In genomic region chr2:30966826-30967225, GRCm38 (mm10) we compare ENCODE assay signal across 8 mouse cellular contexts. TPM values are rescaled to one million over a fixed set of nuclear protein-coding genes. Genes with fewer than 3 reads are reported as not detected.
DNase-seq lines count a peak whose midpoint lies in the region; ATAC-seq lines count a peak whose summit lies in the region.

No protein-coding gene starts in this region.

- no peak for DNase-seq in lung, adult 18-20 months
- peak; percentile 43 for DNase-seq in naive thymus-derived CD4-positive, alpha-beta T cell, adult 2 months (ENCODE audit: low read depth)
- DNase-seq in urinary bladder, postnatal 14 days (ENCODE audit: low spot score), result no peak
- no peak for DNase-seq in cerebellum, postnatal 25 days
- no peak for DNase-seq in thymus, postnatal 14 days

- H3K36me3 ChIP-seq in lung, embryonic 16.5 days (ENCODE audit: control insufficient read depth, insufficient read depth, low read length), result peaks cover 24% of the 10 kb centered on the region
- peaks cover 45% of the 10 kb centered on the region for H3K36me3 ChIP-seq in embryonic facial prominence, embryonic 12.5 days
- H3K36me3 ChIP-seq in intestine, embryonic 16.5 days (ENCODE audit: control insufficient read depth, insufficient read depth, low read length), result peaks cover 10% of the 10 kb centered on the region; the same call in 1 of the 2 replicates

- peak overlapping the region; percentile 98 for H3K9ac ChIP-seq in lung, embryonic 16.5 days (ENCODE audit: low read length)
- peak overlapping the region; percentile 88 for H3K9ac ChIP-seq in embryonic facial prominence, embryonic 12.5 days
- peak overlapping the region; percentile 98 for H3K9ac ChIP-seq in intestine, embryonic 16.5 days (ENCODE audit: low read depth, low read length)

- H3K4me1 ChIP-seq in lung, embryonic 16.5 days (replicated peaks; ENCODE audit: control insufficient read depth, insufficient read depth, low read length), result peaks cover 11% of the 10 kb centered on the region
- H3K4me1 ChIP-seq in embryonic facial prominence, embryonic 12.5 days, result peaks cover 14% of the 10 kb centered on the region
- H3K4me1 ChIP-seq in intestine, embryonic 16.5 days (ENCODE audit: control insufficient read depth, insufficient read depth, low read length), result peaks cover 11% of the 10 kb centered on the region

- ATAC-seq in lung, embryonic 16.5 days (ENCODE audit: low read depth), result no peak
- ATAC-seq in embryonic facial prominence, embryonic 12.5 days (ENCODE audit: insufficient number of reproducible peaks, insufficient read depth, low FRiP score, low TSS enrichment), result no peak
- ATAC-seq in intestine, embryonic 16.5 days, result no peak

- peak overlapping the region; percentile 94 for H3K4me2 ChIP-seq in lung, embryonic 16.5 days (ENCODE audit: low read depth, low read length)
- H3K4me2 ChIP-seq in embryonic facial prominence, embryonic 12.5 days (replicated peaks), result peak overlapping the region; percentile 75
- peak overlapping the region; percentile 88 for H3K4me2 ChIP-seq in intestine, embryonic 16.5 days (ENCODE audit: low read depth, low read length)

- no peak overlapping the region for H3K27ac ChIP-seq in lung, embryonic 16.5 days (ENCODE audit: low read length)
- no peak overlapping the region for H3K27ac ChIP-seq in embryonic facial prominence, embryonic 12.5 days
- H3K27ac ChIP-seq in intestine, embryonic 16.5 days (ENCODE audit: low read length), result peak overlapping the region; percentile 84; the same call in 1 of the 2 replicates

- peak overlapping the region; percentile 100 for H3K4me3 ChIP-seq in lung, embryonic 16.5 days (ENCODE audit: low read length)
- peak overlapping the region; percentile 95 for H3K4me3 ChIP-seq in embryonic facial prominence, embryonic 12.5 days
- H3K4me3 ChIP-seq in intestine, embryonic 16.5 days (ENCODE audit: low read length), result peak overlapping the region; percentile 100

- no peaks in the 10 kb centered on the region for H3K27me3 ChIP-seq in lung, embryonic 16.5 days (ENCODE audit: control insufficient read depth, insufficient read depth, low read depth, low read length)
- no peaks in the 10 kb centered on the region for H3K27me3 ChIP-seq in embryonic facial prominence, embryonic 12.5 days
- H3K27me3 ChIP-seq in intestine, embryonic 16.5 days (replicated peaks; ENCODE audit: control insufficient read depth, insufficient read depth, low read length), result no peaks in the 10 kb centered on the region

- WGBS in lung, embryonic 16.5 days, result 10% methylated on average over 16 of the region's 16 CpGs
- 22% methylated on average over 16 of the region's 16 CpGs for WGBS in embryonic facial prominence, embryonic 12.5 days
- WGBS in intestine, embryonic 16.5 days, result 13% methylated on average over 16 of the region's 16 CpGs

- H3K9me3 ChIP-seq in lung, embryonic 16.5 days (ENCODE audit: control insufficient read depth, low read length), result no peaks in the 10 kb centered on the region
- no peaks in the 10 kb centered on the region for H3K9me3 ChIP-seq in embryonic facial prominence, embryonic 12.5 days
- no peaks in the 10 kb centered on the region for H3K9me3 ChIP-seq in intestine, embryonic 16.5 days (ENCODE audit: control insufficient read depth, low read length)

RNA-seq across cellular contexts. Expression of gene Tor1a, which starts 0.9 kb away (rescaled TPM):
- 72.8 and 77.1 TPM in 2 replicates for polyA plus RNA-seq in lung, embryonic 16.5 days (2015; fragmentation: Nextera tagmentation; extraction: Ambion mirVana)
- polyA plus RNA-seq in embryonic facial prominence, embryonic 12.5 days (2016; fragmentation: Nextera tagmentation; extraction: Ambion mirVana), result 82.8 and 83.2 TPM in 2 replicates
- polyA plus RNA-seq in intestine, embryonic 16.5 days (2015; fragmentation: Nextera tagmentation; extraction: Ambion mirVana), result 85.1 and 87.2 TPM in 2 replicates

RNA-seq across cellular contexts. Expression of gene Tor1b, which starts 14.1 kb away (rescaled TPM):
- polyA plus RNA-seq in lung, embryonic 16.5 days (2015; fragmentation: Nextera tagmentation; extraction: Ambion mirVana), result 35.0 and 38.4 TPM in 2 replicates
- 31.5 and 31.9 TPM in 2 replicates for polyA plus RNA-seq in embryonic facial prominence, embryonic 12.5 days (2016; fragmentation: Nextera tagmentation; extraction: Ambion mirVana)
- 20.9 and 21.7 TPM in 2 replicates for polyA plus RNA-seq in intestine, embryonic 16.5 days (2015; fragmentation: Nextera tagmentation; extraction: Ambion mirVana)

RNA-seq across cellular contexts. Expression of gene BC005624, which starts 15.2 kb away (rescaled TPM):
- 57.6 and 58.9 TPM in 2 replicates for polyA plus RNA-seq in lung, embryonic 16.5 days (2015; fragmentation: Nextera tagmentation; extraction: Ambion mirVana)
- 62.0 and 62.1 TPM in 2 replicates for polyA plus RNA-seq in embryonic facial prominence, embryonic 12.5 days (2016; fragmentation: Nextera tagmentation; extraction: Ambion mirVana)
- polyA plus RNA-seq in intestine, embryonic 16.5 days (2015; fragmentation: Nextera tagmentation; extraction: Ambion mirVana), result 48.5 and 50.5 TPM in 2 replicates

RNA-seq across cellular contexts. Expression of gene Usp20, which starts 15.3 kb away (rescaled TPM):
- 16.3 and 16.5 TPM in 2 replicates for polyA plus RNA-seq in lung, embryonic 16.5 days (2015; fragmentation: Nextera tagmentation; extraction: Ambion mirVana)
- polyA plus RNA-seq in embryonic facial prominence, embryonic 12.5 days (2016; fragmentation: Nextera tagmentation; extraction: Ambion mirVana), result 24.5 and 25.3 TPM in 2 replicates
- 13.7 and 14.5 TPM in 2 replicates for polyA plus RNA-seq in intestine, embryonic 16.5 days (2015; fragmentation: Nextera tagmentation; extraction: Ambion mirVana)

RNA-seq across cellular contexts. Expression of gene Ptges, which starts 37.2 kb away (rescaled TPM):
- 27.9 and 30.3 TPM in 2 replicates for polyA plus RNA-seq in lung, embryonic 16.5 days (2015; fragmentation: Nextera tagmentation; extraction: Ambion mirVana)
- polyA plus RNA-seq in embryonic facial prominence, embryonic 12.5 days (2016; fragmentation: Nextera tagmentation; extraction: Ambion mirVana), result 11.6 and 12.0 TPM in 2 replicates
- polyA plus RNA-seq in intestine, embryonic 16.5 days (2015; fragmentation: Nextera tagmentation; extraction: Ambion mirVana), result 3.9 and 4.0 TPM in 2 replicates
